Mouse (Mus musculus) ES-E14 (cell line): ENCODE measurements at regions not wholly inside any gene's neighbourhood (a gene's known extent, or its start where the extent isn't known, plus 50 kb on each side); places are given as distances from the start of the nearest gene placed in this dataset.

Experiments used
- HCFC1 ChIP-seq: IDR thresholded peaks from 2 replicates; pipeline ENCODE4 v1.6.1; 2012; ENCODE audit warnings: low read length, inconsistent platforms, borderline replicate concordance; ENCODE audit not compliant: insufficient read depth
- ZC3H11A ChIP-seq: IDR thresholded peaks from 2 replicates; pipeline ENCODE4 v1.6.1; 2012; ENCODE audit warnings: low read depth, mild to moderate bottlenecking, inconsistent platforms, low read length, borderline replicate concordance
- ZNF384 ChIP-seq: IDR thresholded peaks from 2 replicates; pipeline ENCODE4 v1.6.1; 2012; ENCODE audit warnings: low read depth, low read length, inconsistent platforms

GRCm38 (mm10) chr7:117263126-117263525, 117.7 kb upstream of the Xylt1 start:
- TF ChIP-seq HCFC1 (no peak), ZC3H11A (no peak), ZNF384 (no peak)
